Mouse (Mus musculus) lung, postnatal 36 days (tissue): ENCODE measurements around the gene Lfng.

Experiments
- DNase-seq: peaks from one replicate; pipeline ENCODE4 v3.0.0; 2022; ENCODE audit warnings: mixed read lengths

Gene Lfng

GRCm38 (mm10) chr5:140644263-140644662 lies 37.1 kb downstream of the Lfng start:
- peak; percentile 48 for DNase-seq

- peak; percentile 87 for DNase-seq
Observed at GRCm38 (mm10) chr5:140644702-140645201, 37.6 kb downstream of the Lfng start.

GRCm38 (mm10) chr5:140645454-140645853 lies 38.3 kb downstream of the Lfng start:
- DNase-seq = no peak

GRCm38 (mm10) chr5:140646171-140646570 lies 39.1 kb downstream of the Lfng start:
- DNase-seq = no peak

- DNase-seq = no peak
Observed at GRCm38 (mm10) chr5:140647031-140647760, 40.1 kb downstream of the Lfng start.

- peak; percentile 44 for DNase-seq
Observed at GRCm38 (mm10) chr5:140647821-140648518, 40.9 kb downstream of the Lfng start.

- peak; percentile 47 for DNase-seq
Observed at GRCm38 (mm10) chr5:140648519-140649100, 41.5 kb downstream of the Lfng start, which contains the start of gene Ttyh3. Ttyh3 (minus strand) TSS chr5:140649031.

- peak; percentile 99 for DNase-seq
Observed at GRCm38 (mm10) chr5:140649101-140649667, 42.1 kb downstream of the Lfng start.

GRCm38 (mm10) chr5:140649881-140650414 lies 42.8 kb downstream of the Lfng start:
- DNase-seq = no peak

- DNase-seq = peak; percentile 45
Observed at GRCm38 (mm10) chr5:140651231-140651630, 44.1 kb downstream of the Lfng start.

- peak; percentile 34 for DNase-seq
Observed at GRCm38 (mm10) chr5:140652587-140652986, 45.5 kb downstream of the Lfng start.

GRCm38 (mm10) chr5:140654096-140654845 lies 47.2 kb downstream of the Lfng start:
- no peak for DNase-seq

GRCm38 (mm10) chr5:140659607-140660272 lies 52.6 kb downstream of the Lfng start:
- no peak for DNase-seq

GRCm38 (mm10) chr5:140660398-140660797 lies 53.3 kb downstream of the Lfng start:
- DNase-seq = no peak

GRCm38 (mm10) chr5:140661427-140661826 lies 54.3 kb downstream of the Lfng start:
- no peak for DNase-seq

- DNase-seq = no peak
Observed at GRCm38 (mm10) chr5:140661875-140662643, 54.9 kb downstream of the Lfng start.

- peak; percentile 17 for DNase-seq
Observed at GRCm38 (mm10) chr5:140662741-140663592, 55.8 kb downstream of the Lfng start.

- DNase-seq = peak; percentile 89
Observed at GRCm38 (mm10) chr5:140663621-140664180, 56.6 kb downstream of the Lfng start.
